Mouse (Mus musculus) lung, adult 2 months (tissue): Measurements from ENCODE around the gene Top2a. TPM values are rescaled to one million over a fixed set of nuclear protein-coding genes. Genes with fewer than 3 reads are reported as not detected.
A peak's percentile ranks its signal among the peaks of the same experiment; 100 is the strongest.

Experiments used
- DNase-seq: peaks from one replicate; pipeline ENCODE4 v3.0.0; 2022
- H3K4me1 ChIP-seq: fragments of 200-500 bp; 2 replicates; pipeline ENCODE4 v1.6.1; 2011; ENCODE audit warnings: low read length; ENCODE audit not compliant: control insufficient read depth, insufficient read depth
- H3K4me3 ChIP-seq: fragments of 200-500 bp; replicated peaks from 2 replicates; pipeline ENCODE3; 2011; ENCODE audit warnings: low read depth, mild to moderate bottlenecking, control low read depth, low read length; ENCODE audit errors: extremely low read depth
- CTCF ChIP-seq: fragments of 200-500 bp; IDR thresholded peaks from 2 replicates; pipeline ENCODE4 v1.5.1; 2011; ENCODE audit warnings: mild to moderate bottlenecking, low read length, control low read depth; ENCODE audit not compliant: insufficient read depth
- POLR2A ChIP-seq: fragments of 200-500 bp; IDR thresholded peaks from 2 replicates; pipeline ENCODE4 v1.6.1; 2011; ENCODE audit warnings: low read depth, mild to moderate bottlenecking, control low read depth, low read length, borderline replicate concordance; ENCODE audit errors: extremely low read depth
- WGBS: fragments of 180-500 bp; shearing (Covaris S2); methylation state at CpG from one replicate; pipeline ENCODE4 v1.1.7; 2018; 5-methylcytosine and 5-hydroxymethylcytosine counted together
- polyA plus RNA-seq: library from polyadenylated mRNA; depleted of rRNA; stranded (reverse); fragments of >200 nt; gene quantifications from 2 replicates; pipeline ENCODE4 v1.2.3, GENCODE M21; 2012

Gene Top2a
- polyA plus RNA-seq, 1 experiment, result 1.4 TPM

- 57% methylated on average over 3 of the region's 3 CpGs for WGBS
These were observed 36.4 kb upstream of the Top2a start for GRCm38 (mm10) chr11:99060435-99060834.

GRCm38 (mm10) chr11:99055571-99056452, 31.8 kb upstream of the Top2a start:
- H3K4me1 ChIP-seq, result no peaks in the 10 kb centered on the region
- 42% methylated on average over 8 of the region's 8 CpGs for WGBS

More at GRCm38 (mm10) chr11:99060435-99060834, 36.4 kb upstream of the Top2a start:
- no peak for DNase-seq
- TF ChIP-seq CTCF (no peak), POLR2A (no peak)
- no peaks in the 10 kb centered on the region for H3K4me1 ChIP-seq
- H3K4me3 ChIP-seq, result no peak overlapping the region

GRCm38 (mm10) chr11:99055143-99055542, 31.2 kb upstream of the Top2a start:
- 54% methylated on average over 4 of the region's 4 CpGs for WGBS
- DNase-seq, result no peak
- no peaks in the 10 kb centered on the region for H3K4me1 ChIP-seq
- no peak overlapping the region for H3K4me3 ChIP-seq
- no peak for TF ChIP-seq POLR2A
- TF ChIP-seq CTCF, result no peak

More at GRCm38 (mm10) chr11:99055571-99056452, 31.8 kb upstream of the Top2a start:
- no peak for DNase-seq
- no peak overlapping the region for H3K4me3 ChIP-seq
- no peak for TF ChIP-seq CTCF
- no peak for TF ChIP-seq POLR2A

DNA sequence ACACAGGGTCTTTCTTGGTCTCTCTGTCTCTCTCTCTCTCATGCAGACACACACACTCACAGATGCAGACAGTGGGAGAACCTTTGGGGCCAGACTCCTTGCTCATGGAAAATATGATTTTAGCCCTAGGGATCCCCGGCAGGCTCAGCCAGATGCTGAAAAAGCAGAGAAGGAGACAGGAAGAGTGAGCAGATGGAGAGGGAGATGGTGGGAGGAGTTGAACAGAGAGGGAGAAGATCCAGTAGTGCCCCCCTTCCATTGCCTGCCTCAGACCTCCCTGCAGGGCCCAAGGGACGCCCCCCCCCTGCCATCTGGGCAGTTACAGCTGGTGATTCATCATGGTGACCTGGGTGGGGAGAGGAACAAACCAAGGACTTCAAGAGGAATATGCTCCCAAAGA, 23.7 kb upstream of the Top2a start:
- WGBS, result 74% methylated on average over 2 of the region's 2 CpGs
- Histone ChIP-seq H3K4me1 (peaks cover 5% of the 10 kb centered on the region; the same call in 1 of the 2 replicates), H3K4me3 (no peak overlapping the region)
- TF ChIP-seq CTCF (no peak), POLR2A (no peak)
- DNase-seq, result no peak

DNA sequence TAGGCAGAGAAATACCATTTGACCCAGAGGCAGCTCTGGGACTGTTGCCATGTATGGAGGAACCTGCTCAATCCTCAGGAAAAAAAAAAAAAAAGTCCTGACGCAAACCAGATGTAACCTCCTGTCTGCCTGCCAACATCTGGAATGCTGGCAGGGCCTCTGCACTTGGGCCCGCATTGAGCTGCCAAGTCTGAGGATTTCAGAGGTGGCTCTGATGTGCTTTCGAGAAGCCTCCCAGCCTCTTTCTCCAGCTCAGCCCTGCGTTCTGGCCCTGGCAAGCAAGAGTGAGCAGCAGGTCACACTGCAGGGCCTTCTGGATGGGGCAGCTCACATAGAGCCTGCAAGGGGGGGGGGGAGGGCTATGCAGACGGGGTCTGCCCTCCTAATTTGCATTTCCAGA, 23.1 kb upstream of the Top2a start:
- no peak for DNase-seq
- WGBS, result 41% methylated on average over 5 of the region's 5 CpGs

GRCm38 (mm10) chr11:99045159-99045889, 21.3 kb upstream of the Top2a start:
- TF ChIP-seq CTCF (no peak), POLR2A (no peak)
- H3K4me1 ChIP-seq, result peaks cover 7% of the 10 kb centered on the region
- DNase-seq, result no peak
- no peak overlapping the region for H3K4me3 ChIP-seq
- WGBS, result 64% methylated on average over 12 of the region's 12 CpGs

More for the DNA sequence above, 23.1 kb upstream of the Top2a start:
- Histone ChIP-seq H3K4me1 (peaks cover 5% of the 10 kb centered on the region; the same call in 1 of the 2 replicates), H3K4me3 (no peak overlapping the region)
- TF ChIP-seq POLR2A, result no peak
- TF ChIP-seq CTCF, result no peak

GRCm38 (mm10) chr11:99044306-99044705, 20.3 kb upstream of the Top2a start:
- Histone ChIP-seq H3K4me3 (no peak overlapping the region), H3K4me1 (peaks cover 11% of the 10 kb centered on the region)
- no peak for DNase-seq
- no peak for TF ChIP-seq CTCF
- no peak for TF ChIP-seq POLR2A
- 66% methylated on average over 5 of the region's 5 CpGs for WGBS

DNA sequence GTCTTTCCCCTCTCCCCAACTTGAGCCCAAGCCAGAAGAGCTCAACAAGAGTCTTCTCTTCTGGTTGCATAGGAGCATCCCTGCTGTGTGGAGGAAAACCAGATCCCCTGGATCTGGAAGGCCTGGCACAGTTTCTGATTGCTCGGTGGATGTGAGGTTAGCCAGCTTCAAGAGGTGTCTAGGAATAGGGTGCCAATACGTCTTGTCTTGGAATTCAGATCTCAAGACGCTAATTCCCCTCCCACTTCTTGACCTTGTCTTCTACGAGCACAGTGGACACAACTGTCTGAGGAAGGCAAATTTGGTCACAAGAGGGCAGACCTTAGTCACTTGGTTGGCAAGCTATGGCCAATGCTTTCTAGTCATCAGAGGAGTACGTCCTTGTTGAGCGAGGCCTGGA, 19.6 kb upstream of the Top2a start:
- TF ChIP-seq CTCF (no peak), POLR2A (no peak)
- Histone ChIP-seq H3K4me1 (peaks cover 11% of the 10 kb centered on the region), H3K4me3 (no peak overlapping the region)
- DNase-seq, result no peak
- 32% methylated on average over 6 of the region's 6 CpGs for WGBS

GRCm38 (mm10) chr11:99042834-99043431, 18.9 kb upstream of the Top2a start:
- H3K4me1 ChIP-seq, result peaks cover 11% of the 10 kb centered on the region
- peak overlapping the region; percentile 51 for H3K4me3 ChIP-seq
- TF ChIP-seq POLR2A (no peak), CTCF (no peak)
- DNase-seq, result no peak
- WGBS, result 21% methylated on average over 12 of the region's 12 CpGs
